Mouse (Mus musculus): ENCODE measurements around the gene Prss56. TPM values are rescaled to one million over a fixed set of nuclear protein-coding genes. Genes with fewer than 3 reads are reported as not detected.

The Prss56 gene
- polyA plus RNA-seq, 1 experiment from 2014 or later = 0.46 TPM

DNA sequence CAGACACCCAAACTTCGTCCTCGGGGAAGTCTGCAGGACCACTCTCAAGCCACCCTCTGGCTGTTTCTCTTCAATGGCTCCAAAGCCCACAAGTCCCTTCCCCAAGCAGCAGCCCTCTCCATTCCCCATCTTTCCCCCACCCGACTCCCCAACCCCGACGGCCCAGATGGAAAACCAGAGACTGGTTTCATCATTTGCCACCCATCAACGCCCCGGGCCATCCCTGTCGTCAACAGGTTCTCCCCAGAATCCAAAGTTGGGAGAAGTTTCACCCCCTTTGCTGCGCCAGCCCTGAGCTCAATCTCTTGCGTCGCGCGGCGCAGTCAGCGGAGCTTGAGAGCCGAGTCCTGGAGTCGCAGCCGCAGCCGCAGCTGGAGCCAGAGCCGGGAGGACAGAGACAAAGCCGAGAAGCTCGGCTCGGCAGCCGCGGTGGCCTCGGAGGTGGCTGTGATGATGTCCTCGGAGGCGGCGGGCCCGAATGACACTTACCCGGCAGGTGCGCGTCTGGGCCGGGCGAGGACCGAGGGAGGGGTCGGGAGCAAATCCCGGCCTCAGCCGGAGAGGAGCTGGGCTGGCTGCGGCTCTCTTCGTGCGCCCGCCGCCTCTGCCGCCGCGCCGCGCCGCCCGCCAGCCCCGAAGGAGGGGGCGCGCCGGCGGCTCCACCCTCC is 27.4 kb upstream of the Prss56 start:
- ATAC-seq (ENCODE audit: low read depth) = peak; percentile 38
- Histone ChIP-seq H3K27me3 (ENCODE audit: control insufficient read depth, insufficient read depth, low read length) (peaks cover 62% of the 10 kb centered on the region), H3K9ac (replicated peaks; ENCODE audit: low read depth, low read length) (peak overlapping the region; percentile 62), H3K9me3 (ENCODE audit: control insufficient read depth, low read length) (no peaks in the 10 kb centered on the region), H3K36me3 (ENCODE audit: control insufficient read depth, insufficient read depth, low read length) (no peaks in the 10 kb centered on the region), H3K27ac (ENCODE audit: low read depth, low read length) (peak overlapping the region; percentile 52; the same call in 1 of the 2 replicates), H3K4me2 (ENCODE audit: low read depth, low read length) (peak overlapping the region; percentile 66), H3K4me3 (ENCODE audit: low read depth, low read length) (peak overlapping the region; percentile 45), H3K4me1 (ENCODE audit: control insufficient read depth, insufficient read depth, low read length) (0 out of 2 replicates have a peak, but pooled peaks cover 6% of the 10 kb centered on the region)
- under 1% methylated on average over 33 of the region's 56 CpGs for WGBS

DNA sequence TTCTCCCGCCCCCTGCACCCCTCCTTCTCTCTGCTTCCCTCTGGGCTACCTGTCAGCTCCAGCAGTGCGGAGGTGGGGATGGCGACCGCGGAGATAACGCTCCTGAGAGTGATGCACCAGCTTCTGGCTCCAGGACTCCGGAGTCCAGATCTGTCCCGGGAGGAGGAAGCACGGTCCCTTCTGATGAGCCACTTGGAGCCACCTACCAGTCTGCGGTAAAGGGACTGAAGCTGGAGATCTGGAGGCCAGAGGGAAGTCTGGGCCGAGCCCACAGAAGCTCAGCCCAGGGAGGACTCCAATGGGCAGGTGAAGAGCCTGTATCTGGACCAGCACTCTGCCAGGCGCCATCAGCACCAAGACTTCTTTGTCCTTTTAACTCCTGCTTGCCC is 26.9 kb upstream of the Prss56 start, which contains the start of gene Ecel1:
Gene Ecel1 (minus strand): TSS at position 323 of the 389 bp plus-strand sequence.
- 0 out of 2 replicates have a peak, but pooled peaks cover 6% of the 10 kb centered on the region for H3K4me1 ChIP-seq (ENCODE audit: control insufficient read depth, insufficient read depth, low read length)
- H3K4me3 ChIP-seq (ENCODE audit: low read depth, low read length) = peak within 1 kb of the TSS; percentile 45
- H3K27me3 ChIP-seq (ENCODE audit: control insufficient read depth, insufficient read depth, low read length) = peaks cover 62% of the 10 kb centered on the region
- peak within 1 kb of the TSS; percentile 52; the same call in 1 of the 2 replicates for H3K27ac ChIP-seq (ENCODE audit: low read depth, low read length)
- H3K36me3 ChIP-seq (ENCODE audit: control insufficient read depth, insufficient read depth, low read length) = no peaks in the 10 kb centered on the region
- H3K4me2 ChIP-seq (ENCODE audit: low read depth, low read length) = peak within 1 kb of the TSS; percentile 66
- WGBS = 1% methylated on average over 11 of the region's 12 CpGs
- ATAC-seq (ENCODE audit: low read depth) = no peak
- H3K9me3 ChIP-seq (ENCODE audit: control insufficient read depth, low read length) = no peaks in the 10 kb centered on the region
- H3K9ac ChIP-seq (replicated peaks; ENCODE audit: low read depth, low read length) = peak within 1 kb of the TSS; percentile 62

DNA sequence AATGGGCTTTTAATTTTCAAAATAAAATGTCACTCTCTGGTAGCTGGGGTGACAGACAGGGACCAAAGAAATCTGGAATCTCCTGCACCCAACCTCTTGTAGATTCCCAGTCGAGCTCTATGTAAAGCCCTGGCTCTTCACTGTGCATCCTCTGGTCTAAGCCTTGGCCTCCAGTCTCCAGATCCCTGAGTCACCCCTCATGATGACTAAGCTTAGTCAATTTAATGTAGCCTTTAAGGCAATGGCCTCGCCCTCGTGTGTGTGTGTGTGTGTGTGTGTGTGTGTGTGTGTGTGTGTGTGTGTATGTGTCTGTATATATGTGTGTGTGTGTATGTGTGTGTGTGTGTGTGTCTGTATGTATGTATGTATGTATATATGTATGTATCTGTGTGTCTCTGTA is 23.7 kb upstream of the Prss56 start:
- H3K27me3 ChIP-seq (ENCODE audit: control insufficient read depth, insufficient read depth, low read length) = peaks cover 36% of the 10 kb centered on the region
- 72% methylated on average over 3 of the region's 3 CpGs for WGBS

DNA sequence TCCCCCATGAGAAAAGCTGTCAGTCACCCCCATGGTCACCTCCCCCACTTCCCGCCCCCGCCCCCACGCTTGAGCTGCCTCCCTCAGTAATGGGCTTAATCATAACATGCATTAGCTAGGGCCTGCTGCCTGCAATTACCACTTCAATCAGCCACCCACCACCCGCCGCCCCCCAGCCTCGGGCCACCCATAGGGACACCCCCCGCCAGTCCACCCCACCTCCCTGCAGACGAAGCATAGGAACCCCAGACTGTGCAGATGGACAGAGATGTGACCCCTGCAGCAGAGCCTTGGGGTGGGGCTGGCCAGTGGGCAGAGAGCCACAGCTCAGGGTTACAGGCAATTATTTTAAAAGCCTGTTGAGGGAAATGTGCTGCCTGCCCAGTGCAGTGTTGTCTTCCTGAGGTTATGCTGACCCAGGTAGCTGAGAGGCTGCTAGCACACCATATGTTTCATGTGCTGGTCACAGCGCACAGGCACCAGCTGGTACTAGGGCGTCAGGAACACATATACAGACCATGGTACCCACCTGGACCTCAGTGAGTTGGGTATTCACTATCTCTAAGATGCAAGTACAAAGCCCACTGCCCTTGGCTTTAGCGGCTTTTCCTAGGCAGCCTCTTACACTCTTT is 18.8 kb upstream of the Prss56 start:
- Histone ChIP-seq H3K36me3 (ENCODE audit: control insufficient read depth, insufficient read depth, low read length) (no peaks in the 10 kb centered on the region), H3K27me3 (ENCODE audit: control insufficient read depth, insufficient read depth, low read length) (no peaks in the 10 kb centered on the region), H3K4me1 (ENCODE audit: control insufficient read depth, insufficient read depth, low read length) (peaks cover 17% of the 10 kb centered on the region; the same call in 1 of the 2 replicates), H3K9ac (replicated peaks; ENCODE audit: low read depth, low read length) (no peak overlapping the region), H3K27ac (ENCODE audit: low read depth, low read length) (peak overlapping the region; percentile 28; the same call in 1 of the 2 replicates), H3K4me2 (ENCODE audit: low read depth, low read length) (no peak overlapping the region), H3K4me3 (ENCODE audit: low read depth, low read length) (no peak overlapping the region), H3K9me3 (ENCODE audit: control insufficient read depth, low read length) (no peaks in the 10 kb centered on the region)
- peak; percentile 42 for ATAC-seq (ENCODE audit: low read depth)
- WGBS = 22% methylated on average over 11 of the region's 11 CpGs

More for the DNA sequence above, 23.7 kb upstream of the Prss56 start:
- H3K36me3 ChIP-seq (ENCODE audit: control insufficient read depth, insufficient read depth, low read length) = no peaks in the 10 kb centered on the region
- H3K9me3 ChIP-seq (ENCODE audit: control insufficient read depth, low read length) = no peaks in the 10 kb centered on the region
- peaks cover 4% of the 10 kb centered on the region; the same call in 1 of the 2 replicates for H3K4me1 ChIP-seq (ENCODE audit: control insufficient read depth, insufficient read depth, low read length)
- H3K27ac ChIP-seq (ENCODE audit: low read depth, low read length) = no peak overlapping the region
- ATAC-seq (ENCODE audit: low read depth) = no peak
- no peak overlapping the region for H3K9ac ChIP-seq (replicated peaks; ENCODE audit: low read depth, low read length)
- no peak overlapping the region for H3K4me3 ChIP-seq (ENCODE audit: low read depth, low read length)
- no peak overlapping the region for H3K4me2 ChIP-seq (ENCODE audit: low read depth, low read length)

DNA sequence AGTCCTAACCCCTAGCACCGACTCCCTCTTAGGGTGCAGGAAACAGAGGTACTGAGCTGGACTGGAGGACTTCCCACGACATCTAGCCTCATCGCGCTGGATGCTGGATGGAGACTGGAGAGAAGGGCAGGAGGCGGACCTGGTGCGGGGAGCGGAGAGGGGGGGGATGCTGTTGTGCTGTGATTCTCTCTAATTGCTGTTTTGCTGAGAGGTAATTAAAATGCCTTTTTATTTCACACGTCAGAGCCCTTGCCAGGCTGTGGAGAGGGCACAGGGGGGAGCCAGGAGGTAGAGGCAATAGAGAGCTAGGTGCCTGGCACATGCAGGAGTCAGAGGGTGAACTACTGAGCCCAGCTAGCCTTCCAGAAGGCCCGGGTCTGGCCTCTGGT is 18.3 kb upstream of the Prss56 start:
- H3K9ac ChIP-seq (replicated peaks; ENCODE audit: low read depth, low read length) = no peak overlapping the region
- peaks cover 18% of the 10 kb centered on the region; the same call in 1 of the 2 replicates for H3K4me1 ChIP-seq (ENCODE audit: control insufficient read depth, insufficient read depth, low read length)
- H3K4me2 ChIP-seq (ENCODE audit: low read depth, low read length) = no peak overlapping the region
- H3K27ac ChIP-seq (ENCODE audit: low read depth, low read length) = peak overlapping the region; percentile 34; the same call in 1 of the 2 replicates
- no peaks in the 10 kb centered on the region for H3K9me3 ChIP-seq (ENCODE audit: control insufficient read depth, low read length)
- ATAC-seq (ENCODE audit: low read depth) = peak; percentile 44
- no peak overlapping the region for H3K4me3 ChIP-seq (ENCODE audit: low read depth, low read length)
- H3K27me3 ChIP-seq (ENCODE audit: control insufficient read depth, insufficient read depth, low read length) = no peaks in the 10 kb centered on the region
- WGBS = 20% methylated on average over 9 of the region's 9 CpGs
- no peaks in the 10 kb centered on the region for H3K36me3 ChIP-seq (ENCODE audit: control insufficient read depth, insufficient read depth, low read length)

DNA sequence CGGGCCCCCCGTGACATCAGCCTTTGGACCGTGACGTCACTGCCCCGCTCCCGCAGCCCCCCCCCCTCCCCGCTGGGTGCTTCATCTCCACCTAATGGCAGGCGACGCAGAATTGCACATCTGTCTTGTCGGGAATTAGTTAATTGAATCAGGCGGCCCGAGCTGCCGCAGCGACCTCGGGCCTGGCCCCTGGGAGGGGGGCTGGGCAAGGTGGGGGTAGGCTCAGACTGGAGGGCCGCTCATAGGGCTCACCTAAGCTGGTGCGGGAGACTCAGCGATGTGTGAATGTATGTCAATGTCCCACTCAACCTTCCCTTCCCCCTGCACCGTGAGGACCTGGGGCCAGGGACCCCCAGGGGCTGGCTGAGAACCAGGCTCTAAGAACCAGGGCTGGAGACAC is 12.7 kb upstream of the Prss56 start:
- Histone ChIP-seq H3K9me3 (ENCODE audit: control insufficient read depth, low read length) (no peaks in the 10 kb centered on the region), H3K4me3 (ENCODE audit: low read depth, low read length) (no peak overlapping the region), H3K36me3 (ENCODE audit: control insufficient read depth, insufficient read depth, low read length) (no peaks in the 10 kb centered on the region), H3K27me3 (ENCODE audit: control insufficient read depth, insufficient read depth, low read length) (no peaks in the 10 kb centered on the region), H3K9ac (replicated peaks; ENCODE audit: low read depth, low read length) (no peak overlapping the region), H3K4me2 (ENCODE audit: low read depth, low read length) (no peak overlapping the region), H3K4me1 (ENCODE audit: control insufficient read depth, insufficient read depth, low read length) (peaks cover 26% of the 10 kb centered on the region), H3K27ac (ENCODE audit: low read depth, low read length) (peak overlapping the region; percentile 34; the same call in 1 of the 2 replicates)
- 7% methylated on average over 19 of the region's 19 CpGs for WGBS
- peak; percentile 50; the same call in 1 of the 2 replicates for ATAC-seq (ENCODE audit: low read depth)

DNA sequence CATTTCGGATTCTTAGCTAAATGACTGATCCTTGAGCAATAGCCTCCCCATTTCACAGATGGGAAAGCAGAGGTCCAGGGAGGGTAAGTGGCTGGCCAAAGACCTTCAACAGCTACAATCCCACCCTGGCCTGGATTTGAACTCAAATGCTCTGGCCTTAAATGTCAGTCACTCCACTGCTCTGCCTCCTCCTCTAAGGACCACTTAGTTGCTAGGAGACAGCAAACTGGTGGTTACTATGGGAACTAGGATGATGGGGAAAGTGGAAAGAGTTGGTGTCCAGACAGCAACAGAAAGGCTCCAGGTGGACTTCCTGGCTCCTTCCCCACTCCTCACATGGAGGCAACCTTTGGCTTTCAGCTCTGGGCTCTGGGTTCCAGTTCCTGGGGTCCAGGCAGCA is 11.8 kb upstream of the Prss56 start:
- 88% methylated on average over 1 of the region's 1 CpGs for WGBS
- H3K27me3 ChIP-seq (ENCODE audit: control insufficient read depth, insufficient read depth, low read length) = no peaks in the 10 kb centered on the region
- no peak overlapping the region for H3K27ac ChIP-seq (ENCODE audit: low read depth, low read length)
- H3K9me3 ChIP-seq (ENCODE audit: control insufficient read depth, low read length) = no peaks in the 10 kb centered on the region
- H3K36me3 ChIP-seq (ENCODE audit: control insufficient read depth, insufficient read depth, low read length) = no peaks in the 10 kb centered on the region
- no peak for ATAC-seq (ENCODE audit: low read depth)
- H3K9ac ChIP-seq (replicated peaks; ENCODE audit: low read depth, low read length) = no peak overlapping the region
- H3K4me1 ChIP-seq (ENCODE audit: control insufficient read depth, insufficient read depth, low read length) = peaks cover 34% of the 10 kb centered on the region
- no peak overlapping the region for H3K4me2 ChIP-seq (ENCODE audit: low read depth, low read length)
- H3K4me3 ChIP-seq (ENCODE audit: low read depth, low read length) = no peak overlapping the region

DNA sequence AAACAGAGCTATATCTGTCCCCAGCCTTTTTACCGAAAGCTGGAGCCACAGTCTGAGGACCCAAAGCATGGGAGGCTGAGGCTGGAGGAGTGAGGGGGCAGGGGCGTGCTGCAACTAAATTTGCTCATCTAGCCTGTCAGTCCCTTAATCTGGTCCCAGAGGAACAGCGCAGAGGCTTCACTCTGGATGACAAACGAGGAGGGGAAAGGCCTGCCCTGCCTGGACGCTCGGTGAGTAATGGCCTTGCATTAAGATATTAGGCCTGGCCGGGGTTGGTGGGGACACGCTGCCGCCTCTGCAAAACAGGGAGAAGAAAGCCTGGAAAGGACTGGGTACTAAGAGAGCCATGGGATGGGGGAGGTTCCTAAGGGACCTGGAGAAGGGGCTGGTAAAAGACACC is 10.8 kb upstream of the Prss56 start:
- H3K4me1 ChIP-seq (ENCODE audit: control insufficient read depth, insufficient read depth, low read length) = peaks cover 35% of the 10 kb centered on the region
- H3K4me3 ChIP-seq (ENCODE audit: low read depth, low read length) = no peak overlapping the region
- no peak overlapping the region for H3K9ac ChIP-seq (replicated peaks; ENCODE audit: low read depth, low read length)
- no peak overlapping the region for H3K27ac ChIP-seq (ENCODE audit: low read depth, low read length)
- H3K9me3 ChIP-seq (ENCODE audit: control insufficient read depth, low read length) = no peaks in the 10 kb centered on the region
- H3K36me3 ChIP-seq (ENCODE audit: control insufficient read depth, insufficient read depth, low read length) = no peaks in the 10 kb centered on the region
- H3K4me2 ChIP-seq (ENCODE audit: low read depth, low read length) = no peak overlapping the region
- no peak for ATAC-seq (ENCODE audit: low read depth)
- H3K27me3 ChIP-seq (ENCODE audit: control insufficient read depth, insufficient read depth, low read length) = no peaks in the 10 kb centered on the region
- 29% methylated on average over 9 of the region's 9 CpGs for WGBS
